Comparison of ENCODE assay signal across 8 mouse cellular contexts in the genomic region with DNA sequence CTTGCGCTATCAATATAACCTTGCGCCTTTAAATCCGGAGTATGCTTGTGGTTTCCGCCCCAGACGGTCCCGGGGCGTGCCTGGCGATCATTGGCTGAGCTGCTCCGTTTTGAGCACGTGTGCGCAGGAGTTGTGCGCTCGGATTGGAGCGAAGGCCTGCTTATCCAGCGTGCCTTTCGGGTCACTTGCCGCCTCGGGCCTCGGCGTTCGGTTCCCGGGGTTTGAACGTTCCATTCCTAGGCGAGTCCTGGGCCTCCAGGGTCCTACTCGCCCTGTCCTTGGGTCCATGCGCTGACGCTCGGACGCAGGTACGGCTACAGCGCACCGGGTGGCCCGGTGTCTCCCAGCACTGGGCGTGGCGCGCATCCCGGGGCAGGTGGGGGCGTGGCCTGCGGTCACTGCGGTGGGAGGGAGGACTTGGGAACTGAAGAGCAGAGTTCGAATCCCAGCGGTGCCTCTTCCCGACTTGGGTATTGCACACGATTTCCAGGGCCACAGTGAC. TPM values are rescaled to one million over a fixed set of nuclear protein-coding genes. Genes with fewer than 3 reads are reported as not detected.
DNase-seq lines count a peak whose midpoint lies in the region; ATAC-seq and TF ChIP-seq lines count a peak whose summit lies in the region.

Mief2 (plus strand) TSS at position 139 of the 502 bp plus-strand sequence.

- peak; percentile 18 for TF ChIP-seq POLR2A in kidney, adult 2 months (IDR thresholded peaks at IDR 0.05; ENCODE audit: low read depth, low read length)
- peak; percentile 31; the same call in 1 of the 2 replicates for TF ChIP-seq POLR2A in spleen, adult 2 months (IDR thresholded peaks at IDR 0.05; ENCODE audit: low read depth, low read length)

- H3K4me2 ChIP-seq in embryonic facial prominence, embryonic 13.5 days, result peak within 1 kb of the TSS; percentile 72
- H3K4me2 ChIP-seq in limb, embryonic 12.5 days, result peak within 1 kb of the TSS; percentile 75
- peak within 1 kb of the TSS; percentile 81 for H3K4me2 ChIP-seq in midbrain, embryonic 15.5 days

- peaks cover 27% of the 10 kb centered on the region for H3K4me1 ChIP-seq in embryonic facial prominence, embryonic 13.5 days
- H3K4me1 ChIP-seq in kidney, adult 2 months (ENCODE audit: control insufficient read depth, insufficient read depth, low read length), result peaks cover 5% of the 10 kb centered on the region; the same call in 1 of the 2 replicates
- peaks cover 23% of the 10 kb centered on the region for H3K4me1 ChIP-seq in limb, embryonic 12.5 days (replicated peaks)
- peaks cover 33% of the 10 kb centered on the region for H3K4me1 ChIP-seq in midbrain, embryonic 15.5 days
- peaks cover 12% of the 10 kb centered on the region; the same call in 1 of the 2 replicates for H3K4me1 ChIP-seq in spleen, adult 2 months (ENCODE audit: control insufficient read depth, insufficient read depth, insufficient read length)

- DNase-seq in 3134 (ENCODE audit: extremely low read depth, insufficient read length, low spot score), result peak; percentile 96
- DNase-seq in adrenal gland, postnatal 36 days, result peak; percentile 97
- peak; percentile 97 for DNase-seq in heart, adult 18-20 months
- peak; percentile 98 for DNase-seq in kidney, adult 2 months
- DNase-seq in spleen, adult 2 months (ENCODE audit: low read depth in 1 of 2, low spot score in 2 of 2), result peak; percentile 90 to 92

- peaks cover 45% of the 10 kb centered on the region for H3K36me3 ChIP-seq in embryonic facial prominence, embryonic 13.5 days
- H3K36me3 ChIP-seq in kidney, adult 2 months (ENCODE audit: control insufficient read depth, insufficient read depth, low read length), result no peaks in the 10 kb centered on the region
- H3K36me3 ChIP-seq in limb, embryonic 12.5 days, result peaks cover 46% of the 10 kb centered on the region
- peaks cover 20% of the 10 kb centered on the region for H3K36me3 ChIP-seq in midbrain, embryonic 15.5 days (replicated peaks)
- peaks cover 7% of the 10 kb centered on the region; the same call in 1 of the 2 replicates for H3K36me3 ChIP-seq in spleen, adult 2 months (ENCODE audit: control insufficient read depth, insufficient read depth, low read length)

- H3K9ac ChIP-seq in embryonic facial prominence, embryonic 13.5 days, result peak within 1 kb of the TSS; percentile 81
- H3K9ac ChIP-seq in limb, embryonic 12.5 days (replicated peaks), result peak within 1 kb of the TSS; percentile 84
- peak within 1 kb of the TSS; percentile 78 for H3K9ac ChIP-seq in midbrain, embryonic 15.5 days

- H3K27me3 ChIP-seq in embryonic facial prominence, embryonic 13.5 days, result no peaks in the 10 kb centered on the region
- no peaks in the 10 kb centered on the region for H3K27me3 ChIP-seq in kidney, adult 2 months (replicated peaks; ENCODE audit: control insufficient read depth, insufficient read depth, low read length)
- H3K27me3 ChIP-seq in limb, embryonic 12.5 days, result no peaks in the 10 kb centered on the region
- H3K27me3 ChIP-seq in midbrain, embryonic 15.5 days (replicated peaks), result no peaks in the 10 kb centered on the region
- no peaks in the 10 kb centered on the region for H3K27me3 ChIP-seq in spleen, adult 2 months (ENCODE audit: control insufficient read depth, insufficient read depth, low read length)

- H3K27ac ChIP-seq in embryonic facial prominence, embryonic 13.5 days, result peak within 1 kb of the TSS; percentile 89
- peak within 1 kb of the TSS; percentile 89 for H3K27ac ChIP-seq in kidney, adult 2 months (ENCODE audit: insufficient read depth, low read depth, low read length)
- H3K27ac ChIP-seq in limb, embryonic 12.5 days, result peak within 1 kb of the TSS; percentile 87
- peak within 1 kb of the TSS; percentile 84 for H3K27ac ChIP-seq in midbrain, embryonic 15.5 days
- H3K27ac ChIP-seq in spleen, adult 2 months (ENCODE audit: insufficient read depth, low read length), result peak within 1 kb of the TSS; percentile 93

- peak; percentile 84 for ATAC-seq in embryonic facial prominence, embryonic 13.5 days (ENCODE audit: insufficient number of reproducible peaks, insufficient read depth, low FRiP score, low TSS enrichment, low read depth)
- peak; percentile 79 for ATAC-seq in limb, embryonic 12.5 days (ENCODE audit: insufficient number of reproducible peaks, insufficient read depth, low FRiP score, low TSS enrichment, low read depth)
- ATAC-seq in midbrain, embryonic 15.5 days (replicated peaks), result peak; percentile 95

- TF ChIP-seq CTCF in kidney, adult 2 months (conservative IDR thresholded peaks at IDR 0.05; ENCODE audit: insufficient read depth, insufficient read length, low read depth, low read length), result no peak
- TF ChIP-seq CTCF in spleen, adult 2 months (IDR thresholded peaks at IDR 0.05; ENCODE audit: extremely low read depth, insufficient read depth, insufficient read length, insufficient replicate concordance), result no peak

- no peaks in the 10 kb centered on the region for H3K9me3 ChIP-seq in embryonic facial prominence, embryonic 13.5 days
- no peaks in the 10 kb centered on the region for H3K9me3 ChIP-seq in limb, embryonic 12.5 days
- no peaks in the 10 kb centered on the region for H3K9me3 ChIP-seq in midbrain, embryonic 15.5 days

- H3K4me3 ChIP-seq in embryonic facial prominence, embryonic 13.5 days, result peak within 1 kb of the TSS; percentile 81
- H3K4me3 ChIP-seq in kidney, adult 2 months (ENCODE audit: insufficient read depth, low read depth, low read length), result peak within 1 kb of the TSS; percentile 83
- peak within 1 kb of the TSS; percentile 87 for H3K4me3 ChIP-seq in limb, embryonic 12.5 days (replicated peaks)
- H3K4me3 ChIP-seq in midbrain, embryonic 15.5 days, result peak within 1 kb of the TSS; percentile 56
- H3K4me3 ChIP-seq in spleen, adult 2 months (ENCODE audit: extremely low read depth, insufficient read depth, insufficient read length), result peak within 1 kb of the TSS; percentile 99

- under 1% methylated on average over 44 of the region's 44 CpGs for WGBS in embryonic facial prominence, embryonic 13.5 days
- under 1% methylated on average over 44 of the region's 44 CpGs for whole genome bisulfite sequencing in kidney, adult 2 months
- under 1% methylated on average over 44 of the region's 44 CpGs for WGBS in limb, embryonic 12.5 days
- WGBS in midbrain, embryonic 15.5 days, result under 1% methylated on average over 44 of the region's 44 CpGs
- WGBS in spleen, adult 2 months, result under 1% methylated on average over 44 of the region's 44 CpGs

RNA-seq across cellular contexts. Expression of gene Mief2, which starts in this region (rescaled TPM):
- 10 to 100 TPM; 27.7 to 38.1 TPM for total RNA-seq in adrenal gland, postnatal 36 days (2021)
- 15.6 and 17.8 TPM in 2 replicates for polyA plus RNA-seq in embryonic facial prominence, embryonic 13.5 days (2015; fragmentation: Nextera tagmentation; extraction: Ambion mirVana)
- total RNA-seq in heart, adult 18-20 months (2021), result 10 to 100 TPM; 30.5 to 34.2 TPM
- polyA plus RNA-seq in kidney, adult 2 months (2012; rRNA removed), result 16.9 and 17.9 TPM in 2 replicates
- 17.0 and 18.5 TPM in 2 replicates for polyA plus RNA-seq in limb, embryonic 12.5 days (2016; fragmentation: Nextera tagmentation; extraction: Ambion mirVana)
- polyA plus RNA-seq in midbrain, embryonic 15.5 days (2015; fragmentation: Nextera tagmentation; extraction: Ambion mirVana), result 23.8 and 25.4 TPM in 2 replicates
- polyA plus RNA-seq in spleen, adult 2 months (2012; rRNA removed), result 12.8 and 14.6 TPM in 2 replicates

Comparison
In these comparisons a context has a peak if more than half of its experiments do, and no peak if none do; other contexts are left out.
1. Peak in every context shown above with its lines: DNase-seq, ATAC-seq, H3K4me3 ChIP-seq and H3K27ac ChIP-seq.